Mouse (Mus musculus) neural tube, embryonic 10.5 days (tissue): ENCODE results near the gene BC048679.

ENCODE experiments used
- DNase-seq: peaks from one replicate; pipeline ENCODE4 v3.0.0-alpha.2; 2017; ENCODE audit warnings: low spot score; ENCODE audit errors: extremely low spot score

The BC048679 gene

GRCm38 (mm10) chr7:81498181-81498580, at the start of gene BC048679:
Gene BC048679 (minus strand): TSS chr7:81498281.
- DNase-seq = no peak

GRCm38 (mm10) chr7:81542934-81543333, 44.9 kb upstream of the BC048679 start:
- DNase-seq = no peak

- no peak for DNase-seq
Measured at GRCm38 (mm10) chr7:81541924-81542524, 43.9 kb upstream of the BC048679 start.

- no peak for DNase-seq
Measured at GRCm38 (mm10) chr7:81540999-81541398, 42.9 kb upstream of the BC048679 start.

- DNase-seq = no peak
Measured at GRCm38 (mm10) chr7:81539565-81539964, 41.5 kb upstream of the BC048679 start.

GRCm38 (mm10) chr7:81538070-81538675, 40.1 kb upstream of the BC048679 start:
- DNase-seq = no peak

GRCm38 (mm10) chr7:81536478-81536877, 38.4 kb upstream of the BC048679 start:
- DNase-seq = no peak

GRCm38 (mm10) chr7:81531462-81531861, 33.4 kb upstream of the BC048679 start:
- DNase-seq = no peak

GRCm38 (mm10) chr7:81528918-81529317, 30.8 kb upstream of the BC048679 start:
- no peak for DNase-seq

GRCm38 (mm10) chr7:81523663-81524017, 25.6 kb upstream of the BC048679 start:
- DNase-seq = no peak

- peak; percentile 97 for DNase-seq
Measured at GRCm38 (mm10) chr7:81523008-81523662, 25.1 kb upstream of the BC048679 start.

- no peak for DNase-seq
Measured at GRCm38 (mm10) chr7:81516154-81517030, 18.3 kb upstream of the BC048679 start.

- DNase-seq = no peak
Measured at GRCm38 (mm10) chr7:81514906-81515590, 17.0 kb upstream of the BC048679 start.

GRCm38 (mm10) chr7:81501050-81501449, 3.0 kb upstream of the BC048679 start:
- DNase-seq = no peak

GRCm38 (mm10) chr7:81497171-81497570, 910 bp downstream of the BC048679 start:
- DNase-seq = peak; percentile 47

- peak; percentile 85 for DNase-seq
Measured at GRCm38 (mm10) chr7:81493331-81494021, 4.6 kb downstream of the BC048679 start, which contains the start of gene Ap3b2. Gene Ap3b2 (minus strand): TSS chr7:81493925.

GRCm38 (mm10) chr7:81492628-81493027, 5.5 kb downstream of the BC048679 start:
- DNase-seq = no peak

- peak; percentile 28 for DNase-seq
Measured at GRCm38 (mm10) chr7:81489649-81490048, 8.4 kb downstream of the BC048679 start.

- DNase-seq = no peak
Measured at GRCm38 (mm10) chr7:81480800-81481199, 17.3 kb downstream of the BC048679 start.

- DNase-seq = no peak
Measured at GRCm38 (mm10) chr7:81479531-81480090, 18.5 kb downstream of the BC048679 start.
